Mouse (Mus musculus) kidney, postnatal 36 days (tissue): ENCODE measurements at regions not wholly inside any gene's neighbourhood (a gene's known extent, or its start where the extent isn't known, plus 50 kb on each side); places are given as distances from the start of the nearest gene placed in this dataset.

Source experiments
- DNase-seq, 2 experiments: peaks; one replicate each; pipeline ENCODE4 v3.0.0; 2021 to 2022; ENCODE audit warnings: mixed read lengths in 2 of 2

DNA sequence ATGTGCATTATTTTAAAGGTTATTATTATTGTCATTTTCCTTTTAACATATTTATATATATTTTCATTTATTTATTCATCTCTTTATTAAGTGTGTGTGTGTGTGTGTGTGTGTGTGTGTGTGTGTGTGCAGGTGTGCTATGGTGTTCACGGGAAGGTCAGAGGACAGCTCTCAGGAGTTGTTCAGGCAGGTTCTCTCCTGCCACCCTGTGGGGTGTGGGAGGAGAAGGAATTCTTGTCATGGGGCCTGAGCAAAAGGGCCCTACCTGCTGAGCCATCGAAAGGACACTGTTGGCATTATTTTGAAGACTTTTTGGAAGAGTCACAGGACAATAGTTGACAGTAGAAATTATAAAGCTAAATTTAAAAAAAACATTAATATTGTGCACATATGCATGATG, 216.4 kb upstream of the Gadl1 start:
- DNase-seq: peak in 1 of 2 experiments; percentile 37

DNA sequence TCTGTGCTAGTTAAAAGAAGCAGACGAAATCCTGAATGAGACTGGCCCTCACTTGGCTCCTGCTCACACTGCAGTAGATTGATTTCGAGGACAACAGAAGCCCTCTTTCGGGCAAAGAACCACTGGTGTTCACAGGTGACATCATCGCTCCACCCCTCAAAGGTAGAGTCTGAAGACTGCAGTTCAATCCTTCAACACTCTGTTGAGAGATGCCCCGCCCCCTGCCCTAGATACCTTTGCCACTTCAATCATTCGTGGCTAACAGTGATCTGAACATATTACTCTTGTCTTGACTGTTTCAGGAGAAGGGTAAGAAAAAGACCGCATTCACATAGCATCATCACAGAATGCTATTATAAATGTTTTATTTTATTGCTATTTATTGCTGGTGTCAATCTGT, 205.5 kb upstream of the Gadl1 start:
- DNase-seq: no peak

DNA sequence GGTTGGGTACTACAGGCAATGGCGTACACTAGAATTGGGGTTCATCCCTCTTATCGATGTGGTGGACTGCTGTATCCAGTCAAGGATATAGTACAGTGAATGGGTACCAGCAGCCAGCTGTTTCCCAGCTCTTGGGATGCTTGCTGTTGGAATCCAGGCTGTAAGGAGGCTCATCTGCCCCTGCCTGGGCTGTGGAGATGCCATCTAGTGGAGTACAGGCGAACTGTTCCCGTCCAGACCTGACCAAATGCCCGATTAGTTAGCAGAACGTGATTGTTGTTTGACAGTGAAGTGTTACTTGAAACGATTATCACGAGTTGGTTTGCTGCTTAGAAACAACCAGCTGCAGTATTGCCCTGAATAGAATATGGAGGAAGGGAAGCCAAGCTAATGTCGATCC, 205.0 kb upstream of the Gadl1 start:
- peak; percentile 45 to 76 for DNase-seq

GRCm38 (mm10) chr9:115705761-115706160, 203.5 kb upstream of the Gadl1 start:
- no peak for DNase-seq

GRCm38 (mm10) chr9:115708199-115708934, 200.9 kb upstream of the Gadl1 start:
- peak; percentile 41 to 66 for DNase-seq

- DNase-seq: peak; percentile 23 to 61
These were observed 199.1 kb upstream of the Gadl1 start for GRCm38 (mm10) chr9:115710039-115710739.

GRCm38 (mm10) chr9:115720306-115720705, 188.9 kb upstream of the Gadl1 start:
- DNase-seq: no peak

- no peak for DNase-seq
These were observed 188.4 kb upstream of the Gadl1 start for GRCm38 (mm10) chr9:115720841-115721240.

DNA sequence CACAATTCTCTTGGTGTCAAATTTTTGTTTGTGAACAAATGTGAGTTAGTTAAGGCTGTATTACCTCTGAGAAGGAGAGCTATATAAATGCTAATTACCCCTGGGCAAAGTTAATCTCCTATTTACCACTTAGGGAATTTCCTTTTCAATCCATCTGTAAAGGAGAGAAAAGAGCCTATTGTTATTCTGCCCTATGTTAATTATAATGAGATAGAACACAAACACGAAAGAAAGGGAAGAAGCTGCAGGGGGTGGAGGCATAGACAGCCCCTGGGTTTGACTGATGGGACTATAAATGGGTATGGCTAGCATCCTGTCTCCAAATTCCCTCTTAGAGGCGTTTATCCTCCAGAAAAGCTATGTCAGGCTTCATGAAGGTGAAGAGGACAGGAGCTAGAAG, 185.2 kb upstream of the Gadl1 start:
- no peak for DNase-seq

DNA sequence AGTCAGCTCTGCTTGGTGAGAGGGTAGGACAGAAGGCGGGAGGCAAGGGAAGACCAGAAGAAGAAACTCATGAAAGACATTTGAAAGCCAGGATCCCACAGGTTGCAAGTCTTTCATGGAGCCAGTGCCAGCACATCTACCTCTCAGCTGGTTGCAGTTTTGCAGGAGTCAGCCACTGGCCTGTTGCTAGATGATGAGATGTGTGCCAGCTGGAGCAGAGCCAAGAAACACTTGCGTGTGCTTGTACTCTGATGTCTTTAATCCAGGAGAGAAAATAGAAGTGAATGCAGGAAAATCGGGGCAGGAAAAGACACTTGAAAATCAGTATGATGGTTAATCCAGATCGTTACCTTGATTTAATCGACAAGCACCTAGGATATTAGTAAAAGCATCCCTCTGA, 181.9 kb upstream of the Gadl1 start:
- DNase-seq: peak; percentile 28 to 63

DNA sequence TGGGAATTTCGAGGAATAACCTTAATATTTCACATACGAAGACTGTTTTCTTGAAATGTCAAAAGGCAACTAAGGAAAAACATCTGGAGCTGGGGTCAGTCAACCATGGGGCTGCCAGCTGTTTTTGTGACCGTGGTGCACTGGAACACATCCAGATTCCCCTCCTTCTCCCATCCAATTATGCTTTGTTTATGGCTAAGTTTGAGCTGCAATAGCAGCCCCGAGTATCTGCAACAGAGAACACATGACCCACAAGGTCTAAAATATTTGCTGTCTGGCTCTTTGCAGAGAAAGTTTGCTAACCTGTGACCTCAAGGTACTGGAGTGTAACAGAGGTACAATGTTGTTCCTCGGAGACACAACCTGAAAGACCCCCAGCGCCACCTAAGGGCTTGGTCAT, 177.7 kb upstream of the Gadl1 start:
- peak; percentile 2 to 37 for DNase-seq

DNA sequence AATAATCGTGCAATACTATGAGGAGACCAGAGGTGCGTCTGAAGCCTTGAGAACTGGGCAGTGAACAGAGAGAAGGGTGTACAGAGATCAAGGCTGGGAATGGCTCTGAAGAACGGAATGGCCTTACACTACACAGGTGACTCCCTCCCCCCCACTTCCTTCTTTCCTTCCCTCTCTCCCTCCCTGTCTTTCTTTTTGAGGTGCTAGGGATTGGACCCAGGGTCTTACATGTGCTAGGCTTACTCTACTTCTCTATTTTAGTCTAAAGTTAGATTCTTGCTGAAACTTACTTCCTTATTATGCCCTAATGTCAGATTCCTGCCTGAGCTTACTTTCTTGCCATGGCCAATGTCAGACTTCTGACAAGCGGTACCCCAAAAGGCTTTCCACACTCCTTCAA, 176.2 kb upstream of the Gadl1 start:
- no peak for DNase-seq

- no peak for DNase-seq
These were observed 169.3 kb upstream of the Gadl1 start for GRCm38 (mm10) chr9:115739984-115740383.

GRCm38 (mm10) chr9:115746436-115746835, 162.8 kb upstream of the Gadl1 start:
- DNase-seq: no peak

- DNase-seq: peak; percentile 10 to 29
These were observed 148.8 kb upstream of the Gadl1 start for GRCm38 (mm10) chr9:115760496-115760895.

DNA sequence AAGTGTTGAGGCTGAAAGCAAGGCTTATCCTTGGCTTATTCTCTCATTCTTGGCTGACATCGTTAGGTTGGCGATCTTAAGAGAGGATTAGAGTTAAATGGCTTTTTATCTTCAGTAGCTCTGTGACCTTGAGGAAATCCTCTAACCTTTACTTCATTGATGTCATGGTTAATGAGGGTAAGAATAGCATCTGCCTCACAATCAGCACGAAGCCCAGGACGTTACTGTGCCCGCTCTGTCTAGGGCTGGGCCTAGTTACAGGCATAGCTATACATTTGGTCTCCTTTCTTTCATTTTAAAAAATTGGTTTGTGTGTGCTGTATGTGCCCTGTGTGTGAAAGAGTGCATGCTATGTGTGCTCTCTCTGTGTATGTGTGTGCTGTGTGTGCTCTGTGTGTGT, 145.1 kb upstream of the Gadl1 start:
- no peak for DNase-seq

DNA sequence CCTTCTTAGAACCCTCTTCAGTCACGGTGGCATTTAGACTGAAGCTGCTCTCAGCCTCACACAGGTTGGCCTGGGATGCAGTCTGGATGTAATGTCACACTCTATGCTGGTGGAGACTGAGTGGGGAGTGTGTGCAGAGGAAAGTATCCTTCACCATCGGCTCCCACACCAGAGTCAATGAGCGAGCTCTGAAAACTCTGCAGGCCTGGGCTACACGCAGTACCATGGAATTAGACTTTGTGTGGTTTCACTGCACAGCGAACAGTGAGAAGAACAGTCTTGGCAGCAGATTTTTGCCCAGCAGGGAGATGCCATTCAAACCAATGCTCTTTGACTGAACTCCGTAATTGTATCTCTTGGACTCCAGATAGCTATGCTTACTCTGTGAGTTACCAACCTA, 142.8 kb upstream of the Gadl1 start:
- no peak for DNase-seq

DNA sequence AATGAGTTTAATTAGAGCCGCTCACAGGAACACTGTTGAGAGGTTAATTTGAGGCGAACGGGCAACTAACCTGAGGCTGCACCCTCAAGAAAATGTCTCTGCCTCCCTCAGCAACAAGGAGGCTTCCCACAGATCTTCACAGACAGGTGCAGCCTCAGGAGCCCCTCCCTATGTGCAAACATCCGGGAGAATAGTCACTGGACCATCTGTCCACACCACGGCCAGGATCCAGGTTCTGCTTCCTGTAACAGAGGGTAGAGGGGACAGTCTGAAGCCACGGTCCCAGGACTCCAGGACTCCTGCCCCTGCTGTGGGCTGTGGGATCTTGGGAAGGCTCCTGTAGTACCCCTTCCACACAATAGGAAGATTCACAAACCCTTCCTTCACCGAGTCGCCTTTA, 134.1 kb upstream of the Gadl1 start:
- no peak for DNase-seq

GRCm38 (mm10) chr9:115775858-115776257, 133.4 kb upstream of the Gadl1 start:
- no peak for DNase-seq

- DNase-seq: no peak
These were observed 132.0 kb upstream of the Gadl1 start for GRCm38 (mm10) chr9:115777097-115777864.

GRCm38 (mm10) chr9:115778862-115779261, 130.4 kb upstream of the Gadl1 start:
- no peak for DNase-seq

GRCm38 (mm10) chr9:115799330-115799729, 109.9 kb upstream of the Gadl1 start:
- no peak for DNase-seq

- DNase-seq: no peak
These were observed 108.6 kb upstream of the Gadl1 start for GRCm38 (mm10) chr9:115800624-115801023.

- DNase-seq: no peak
These were observed 106.2 kb upstream of the Gadl1 start for GRCm38 (mm10) chr9:115803071-115803470.
